Mouse (Mus musculus) limb, embryonic 14.5 days (tissue): ENCODE results near the gene Syt8. TPM values are rescaled to one million over a fixed set of nuclear protein-coding genes. Genes with fewer than 3 reads are reported as not detected.

ENCODE experiments used
- ATAC-seq: fragments of 200-750 bp; cut with Nextera tagmentation; 2 replicates; pipeline ENCODE4 v1.8.0; 2017; ENCODE audit warnings: low read depth, moderate number of reproducible peaks, moderate TSS enrichment; ENCODE audit not compliant: low FRiP score
- DNase-seq: peaks from one replicate; pipeline ENCODE4 v3.0.0-alpha.2; 2015; ENCODE audit warnings: low spot score
- H3K27ac ChIP-seq: fragments of 300-500 bp; sonication (generic); replicated peaks from 2 replicates; pipeline ENCODE4 v1.5.1; 2014; ENCODE audit warnings: low read depth, mild to moderate bottlenecking, low read length, moderate library complexity, mixed read lengths
- H3K27me3 ChIP-seq: fragments of 300-500 bp; sonication (generic); 2 replicates; pipeline ENCODE4 v1.6.1; 2014; ENCODE audit warnings: low read length, mixed read lengths; ENCODE audit not compliant: control insufficient read depth, insufficient read depth
- H3K36me3 ChIP-seq: fragments of 300-500 bp; sonication (generic); 2 replicates; pipeline ENCODE4 v1.6.1; 2014; ENCODE audit warnings: mild to moderate bottlenecking, low read length, moderate library complexity, mixed read lengths; ENCODE audit not compliant: control insufficient read depth, insufficient read depth
- H3K4me1 ChIP-seq: fragments of 300-500 bp; sonication (generic); 2 replicates; pipeline ENCODE4 v1.6.1; 2014; ENCODE audit warnings: antibody characterized with exemption, low read length, mixed read lengths; ENCODE audit not compliant: control insufficient read depth, insufficient read depth
- H3K4me2 ChIP-seq: fragments of 300-500 bp; sonication (generic); replicated peaks from 2 replicates; pipeline ENCODE4 v1.6.1; 2014; ENCODE audit warnings: low read depth, mild to moderate bottlenecking, low read length, moderate library complexity; ENCODE audit not compliant: severe bottlenecking
- H3K4me3 ChIP-seq: fragments of 300-500 bp; sonication (generic); replicated peaks from 2 replicates; pipeline ENCODE4 v1.5.1; 2014; ENCODE audit warnings: low read length
- H3K9ac ChIP-seq: fragments of 300-500 bp; sonication (generic); 2 replicates; pipeline ENCODE4 v1.6.1; 2014; ENCODE audit warnings: mild to moderate bottlenecking, low read depth, low read length, moderate library complexity; ENCODE audit not compliant: severe bottlenecking
- H3K9me3 ChIP-seq: fragments of 300-500 bp; sonication (generic); 2 replicates; pipeline ENCODE4 v1.6.1; 2016; ENCODE audit warnings: low read length; ENCODE audit not compliant: control insufficient read depth
- POLR2A ChIP-seq: fragments of 200-500 bp; IDR thresholded peaks from 2 replicates; pipeline ENCODE4 v1.8.0; 2012; ENCODE audit warnings: inconsistent platforms, mild to moderate bottlenecking, moderate library complexity, borderline replicate concordance; ENCODE audit not compliant: insufficient read depth, insufficient read length; ENCODE audit errors: extremely low read depth
- WGBS: fragments of 180-500 bp; shearing (Covaris S2); extraction: QIAGEN DNeasy Blood & Tissue Kit; methylation state at CpG from one replicate; pipeline ENCODE4 v1.1.7; 2014; 5-methylcytosine and 5-hydroxymethylcytosine counted together
- polyA plus RNA-seq, 2 experiments: library from polyadenylated mRNA; depleted of rRNA in 1 of 2; stranded (reverse) in 1 of 2; unstranded in 1 of 2; fragments of >200 nt; fragmentation: Nextera tagmentation in 1 of 2; extraction: Ambion mirVana in 1 of 2; gene quantifications; 2 replicates each; pipeline versions ENCODE4 v1.2.1 to v1.2.3; 2012 to 2014

Gene Syt8
- polyA plus RNA-seq, 2 experiments: 2.0 to 7.3 TPM

- Histone ChIP-seq H3K27me3 (no peaks in the 10 kb centered on the region), H3K4me3 (no peak overlapping the region)
Measured at GRCm38 (mm10) chr7:142409603-142410002, 25.0 kb upstream of the Syt8 start.

GRCm38 (mm10) chr7:142413285-142413684 lies 21.4 kb upstream of the Syt8 start:
- no peak for DNase-seq
- no peak for TF ChIP-seq POLR2A
- H3K4me2 ChIP-seq: no peak overlapping the region
- no peaks in the 10 kb centered on the region for H3K9me3 ChIP-seq
- WGBS: 94% methylated on average over 6 of the region's 6 CpGs
- no peaks in the 10 kb centered on the region; the same call in 1 of the 2 replicates for H3K4me1 ChIP-seq
- no peak overlapping the region for H3K4me3 ChIP-seq
- H3K9ac ChIP-seq: no peak overlapping the region
- H3K27ac ChIP-seq: no peak overlapping the region
- ATAC-seq: no peak
- no peaks in the 10 kb centered on the region for H3K36me3 ChIP-seq
- no peaks in the 10 kb centered on the region for H3K27me3 ChIP-seq

More at GRCm38 (mm10) chr7:142409603-142410002, 25.0 kb upstream of the Syt8 start:
- Histone ChIP-seq H3K27ac (no peak overlapping the region), H3K4me2 (no peak overlapping the region), H3K4me1 (no peaks in the 10 kb centered on the region), H3K9me3 (no peaks in the 10 kb centered on the region), H3K36me3 (no peaks in the 10 kb centered on the region), H3K9ac (no peak overlapping the region)
- WGBS: 83% methylated on average over 3 of the region's 3 CpGs
- ATAC-seq: no peak
- no peak for DNase-seq
- TF ChIP-seq POLR2A: no peak

GRCm38 (mm10) chr7:142415314-142415713 lies 19.3 kb upstream of the Syt8 start:
- Histone ChIP-seq H3K27me3 (no peaks in the 10 kb centered on the region), H3K9me3 (no peaks in the 10 kb centered on the region), H3K36me3 (no peaks in the 10 kb centered on the region), H3K4me3 (no peak overlapping the region), H3K4me2 (no peak overlapping the region), H3K9ac (no peak overlapping the region), H3K27ac (no peak overlapping the region), H3K4me1 (no peaks in the 10 kb centered on the region; the same call in 1 of the 2 replicates)
- DNase-seq (no peak), ATAC-seq (no peak)
- 47% methylated on average over 4 of the region's 4 CpGs for WGBS
- no peak for TF ChIP-seq POLR2A

GRCm38 (mm10) chr7:142416225-142416624 lies 18.4 kb upstream of the Syt8 start:
- no peak for DNase-seq
- no peak for TF ChIP-seq POLR2A
- H3K9ac ChIP-seq: no peak overlapping the region
- H3K4me1 ChIP-seq: no peaks in the 10 kb centered on the region; the same call in 1 of the 2 replicates
- H3K27ac ChIP-seq: no peak overlapping the region
- no peak overlapping the region for H3K4me3 ChIP-seq
- WGBS: 62% methylated on average over 3 of the region's 3 CpGs
- no peak overlapping the region for H3K4me2 ChIP-seq
- H3K36me3 ChIP-seq: no peaks in the 10 kb centered on the region
- no peak for ATAC-seq
- no peaks in the 10 kb centered on the region for H3K27me3 ChIP-seq
- no peaks in the 10 kb centered on the region for H3K9me3 ChIP-seq

- Histone ChIP-seq H3K4me3 (no peak overlapping the region), H3K9ac (no peak overlapping the region), H3K9me3 (no peaks in the 10 kb centered on the region), H3K4me1 (no peaks in the 10 kb centered on the region; the same call in 1 of the 2 replicates), H3K27ac (no peak overlapping the region), H3K27me3 (no peaks in the 10 kb centered on the region), H3K4me2 (no peak overlapping the region), H3K36me3 (no peaks in the 10 kb centered on the region)
- no peak for TF ChIP-seq POLR2A
- ATAC-seq (no peak), DNase-seq (no peak)
- WGBS: 92% methylated on average over 2 of the region's 2 CpGs
Measured at GRCm38 (mm10) chr7:142418027-142418426, 16.6 kb upstream of the Syt8 start.

- 89% methylated on average over 8 of the region's 8 CpGs for WGBS
- no peak for ATAC-seq
- DNase-seq: no peak
- no peak overlapping the region for H3K4me3 ChIP-seq
- H3K4me1 ChIP-seq: no peaks in the 10 kb centered on the region; the same call in 1 of the 2 replicates
- no peak overlapping the region for H3K4me2 ChIP-seq
- H3K27ac ChIP-seq: no peak overlapping the region
- no peaks in the 10 kb centered on the region for H3K9me3 ChIP-seq
- no peaks in the 10 kb centered on the region for H3K36me3 ChIP-seq
- H3K9ac ChIP-seq: no peak overlapping the region
- H3K27me3 ChIP-seq: no peaks in the 10 kb centered on the region
- no peak for TF ChIP-seq POLR2A
Measured at GRCm38 (mm10) chr7:142418679-142419078, 16.0 kb upstream of the Syt8 start.
